Mouse (Mus musculus): ENCODE results near the gene Tshz2. TPM values are rescaled to one million over a fixed set of nuclear protein-coding genes. Genes with fewer than 3 reads are reported as not detected.

Gene Tshz2
- polyA plus RNA-seq, 1 experiment from 2014 or later: 9.0 TPM

DNA sequence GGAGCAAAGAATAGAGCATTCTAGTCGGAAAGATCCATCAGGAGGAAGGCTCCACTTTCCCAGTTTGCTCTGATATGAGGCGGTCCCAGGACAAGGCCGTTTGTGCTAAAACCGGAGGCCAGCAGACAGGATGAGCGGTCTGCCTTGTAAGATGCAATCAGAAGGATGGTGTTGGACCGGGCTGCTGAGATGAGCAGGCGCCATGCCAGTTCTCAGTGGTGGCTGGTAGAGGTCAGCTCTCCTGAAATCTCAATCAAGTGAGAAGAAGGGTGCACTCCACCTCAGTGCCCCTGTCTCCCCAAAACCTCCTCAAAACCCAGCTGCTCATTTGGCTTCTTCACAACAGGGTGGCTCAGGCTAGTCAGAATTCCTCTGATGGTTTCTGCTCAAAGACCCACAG lies 358.2 kb downstream of the Tshz2 start:
- H3K36me3 ChIP-seq: no peaks in the 10 kb centered on the region
- no peak overlapping the region for H3K4me3 ChIP-seq
- H3K4me1 ChIP-seq: peaks cover 5% of the 10 kb centered on the region
- no peaks in the 10 kb centered on the region for H3K9me3 ChIP-seq
- H3K4me2 ChIP-seq (replicated peaks): no peak overlapping the region
- no peaks in the 10 kb centered on the region for H3K27me3 ChIP-seq
- no peak overlapping the region for H3K27ac ChIP-seq (replicated peaks)
- 93% methylated on average over 7 of the region's 7 CpGs for WGBS
- ATAC-seq (replicated peaks): no peak
- no peak overlapping the region for H3K9ac ChIP-seq (replicated peaks)

DNA sequence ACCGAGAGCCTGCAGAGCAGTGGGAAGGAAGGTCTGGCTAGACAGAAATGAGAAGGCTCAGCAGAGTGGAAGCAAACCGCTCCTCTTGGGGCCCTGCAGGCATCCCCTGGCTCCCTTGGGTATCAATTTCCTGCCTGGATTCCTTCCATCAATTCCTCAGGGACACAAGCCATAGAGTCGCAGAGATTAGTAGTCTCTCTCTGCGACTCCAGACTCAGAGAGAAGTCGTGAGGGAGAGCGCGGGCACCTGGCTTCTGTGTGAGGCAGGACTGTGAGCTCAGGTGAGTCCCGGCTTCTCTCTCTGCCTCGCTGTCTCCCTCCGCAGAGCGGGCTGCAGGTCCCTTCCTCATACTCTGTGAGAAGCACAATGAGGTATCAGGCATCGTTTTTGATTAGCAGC lies 363.2 kb downstream of the Tshz2 start:
- no peak for ATAC-seq (replicated peaks)
- H3K27ac ChIP-seq (replicated peaks): no peak overlapping the region
- 35% methylated on average over 12 of the region's 12 CpGs for WGBS
- H3K4me1 ChIP-seq: peaks cover 40% of the 10 kb centered on the region
- 0 out of 2 replicates have a peak overlapping the region, but pooled peaks have one; percentile 8 for H3K9ac ChIP-seq (replicated peaks)
- H3K9me3 ChIP-seq: no peaks in the 10 kb centered on the region
- H3K4me2 ChIP-seq (replicated peaks): no peak overlapping the region
- H3K36me3 ChIP-seq: no peaks in the 10 kb centered on the region
- no peak overlapping the region for H3K4me3 ChIP-seq
- H3K27me3 ChIP-seq: no peaks in the 10 kb centered on the region

DNA sequence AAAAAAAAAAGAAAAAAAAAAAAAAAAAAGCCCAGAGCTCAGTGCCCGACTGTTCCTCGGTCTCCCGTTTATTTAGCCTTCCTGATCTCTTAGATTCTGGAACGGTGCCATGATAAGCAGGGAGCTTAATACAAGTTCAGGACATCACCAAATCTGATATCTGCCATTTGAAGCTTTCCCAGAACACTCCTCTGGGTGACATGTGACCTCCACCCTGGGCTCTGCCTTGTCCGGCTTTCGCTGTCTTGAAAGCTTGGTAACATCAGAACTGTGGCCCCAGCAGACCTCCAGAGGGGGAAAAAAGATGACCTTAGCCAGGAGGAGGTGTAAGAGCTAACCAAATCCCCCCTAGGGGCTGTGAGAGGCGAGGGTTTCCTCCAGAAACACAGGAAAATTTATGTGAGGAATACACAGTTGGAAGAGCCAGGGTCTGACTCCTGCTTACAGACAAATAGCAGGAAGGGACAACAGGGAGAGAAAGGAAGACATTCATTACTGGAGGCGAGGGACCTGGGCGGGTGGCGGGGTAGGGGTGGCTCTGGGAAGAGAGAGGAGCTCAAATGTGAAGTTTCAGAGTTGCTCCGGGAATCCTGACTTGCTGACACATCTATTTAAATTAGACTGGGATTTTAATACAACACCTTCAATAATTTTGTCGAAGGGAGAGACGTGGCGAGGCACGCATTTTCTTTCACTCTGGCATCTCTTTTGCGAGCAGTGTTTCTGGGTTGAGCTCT lies 363.9 kb downstream of the Tshz2 start:
- 46% methylated on average over 16 of the region's 16 CpGs for WGBS
- no peak for ATAC-seq (replicated peaks)
- H3K27ac ChIP-seq (replicated peaks): no peak overlapping the region

DNA sequence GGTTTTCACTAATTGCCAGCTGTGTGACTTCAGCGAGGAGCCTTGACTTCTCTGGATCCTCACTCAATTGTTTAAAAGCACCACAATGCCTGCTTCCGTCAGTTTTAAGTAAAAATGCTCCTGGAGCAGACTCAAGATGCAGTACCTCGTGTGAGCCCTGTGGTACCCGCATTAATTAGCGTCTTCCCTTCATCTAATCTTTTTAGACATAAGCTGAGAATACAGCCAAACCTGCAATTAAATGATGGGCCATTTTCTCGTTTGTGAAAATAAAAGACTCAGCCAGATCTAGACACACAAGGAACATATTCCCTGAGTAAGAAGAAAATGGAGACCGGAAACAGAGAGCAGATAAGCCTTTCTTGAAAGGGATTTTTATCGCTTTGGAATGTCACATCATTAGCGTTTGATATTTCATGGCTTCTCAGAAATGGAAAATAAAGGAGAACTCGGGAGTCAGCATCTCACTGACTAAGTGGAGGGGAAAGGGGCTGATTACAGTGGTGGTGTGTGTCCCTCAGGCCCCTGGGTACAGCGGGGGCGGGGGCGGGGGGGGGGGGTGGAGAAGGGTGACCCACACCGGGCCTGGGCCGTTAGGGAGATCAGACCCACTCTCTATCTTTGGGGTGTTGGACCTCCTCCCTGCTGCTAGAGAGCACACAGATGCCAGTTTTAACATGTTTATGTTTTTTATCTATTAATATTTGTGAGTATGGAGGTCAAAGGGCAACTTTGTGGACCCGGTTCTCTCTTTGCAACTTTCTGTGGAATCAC lies 364.6 kb downstream of the Tshz2 start:
- no peak overlapping the region for H3K4me2 ChIP-seq (replicated peaks)
- H3K27ac ChIP-seq (replicated peaks): no peak overlapping the region
- peaks cover 40% of the 10 kb centered on the region for H3K4me1 ChIP-seq
- H3K9ac ChIP-seq (replicated peaks): no peak overlapping the region
- no peaks in the 10 kb centered on the region for H3K27me3 ChIP-seq
- no peak for ATAC-seq (replicated peaks)
- 38% methylated on average over 16 of the region's 16 CpGs for WGBS
- no peak overlapping the region for H3K4me3 ChIP-seq
- no peaks in the 10 kb centered on the region for H3K9me3 ChIP-seq
- H3K36me3 ChIP-seq: no peaks in the 10 kb centered on the region

More for the DNA sequence above, 363.9 kb downstream of the Tshz2 start:
- Histone ChIP-seq H3K4me3 (no peak overlapping the region), H3K9me3 (no peaks in the 10 kb centered on the region), H3K36me3 (no peaks in the 10 kb centered on the region), H3K4me1 (peaks cover 40% of the 10 kb centered on the region), H3K4me2 (replicated peaks) (no peak overlapping the region), H3K9ac (replicated peaks) (no peak overlapping the region), H3K27me3 (no peaks in the 10 kb centered on the region)

DNA sequence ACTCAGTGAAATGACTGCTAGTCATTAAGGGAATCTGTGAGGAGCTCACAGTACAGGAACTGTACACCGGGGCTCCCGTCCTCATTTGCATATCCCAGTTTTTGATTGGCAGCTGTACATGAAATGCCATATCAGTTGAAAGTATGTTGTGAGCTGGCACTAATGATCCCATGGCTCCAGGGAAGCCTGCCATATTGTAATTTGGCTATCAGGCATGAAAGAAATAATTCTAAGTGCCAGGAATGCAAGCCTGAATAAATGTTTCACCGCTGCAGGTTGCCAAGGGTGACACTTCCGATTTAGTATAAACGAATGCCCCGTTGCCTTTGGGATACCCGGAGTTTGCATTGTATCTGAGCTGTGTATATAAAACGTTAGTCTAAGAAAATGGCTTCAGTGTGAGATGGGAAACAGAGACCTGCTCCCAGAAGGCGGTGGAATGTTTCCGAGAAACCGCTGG lies 366.1 kb downstream of the Tshz2 start:
- Histone ChIP-seq H3K4me3 (no peak overlapping the region), H3K27ac (replicated peaks) (peak overlapping the region; percentile 63; the same call in 1 of the 2 replicates), H3K4me1 (peaks cover 50% of the 10 kb centered on the region), H3K4me2 (replicated peaks) (peak overlapping the region; percentile 22), H3K9ac (replicated peaks) (no peak overlapping the region), H3K27me3 (no peaks in the 10 kb centered on the region), H3K9me3 (no peaks in the 10 kb centered on the region), H3K36me3 (no peaks in the 10 kb centered on the region)
- peak; percentile 76 for ATAC-seq (replicated peaks)
- 4% methylated on average over 11 of the region's 11 CpGs for WGBS

DNA sequence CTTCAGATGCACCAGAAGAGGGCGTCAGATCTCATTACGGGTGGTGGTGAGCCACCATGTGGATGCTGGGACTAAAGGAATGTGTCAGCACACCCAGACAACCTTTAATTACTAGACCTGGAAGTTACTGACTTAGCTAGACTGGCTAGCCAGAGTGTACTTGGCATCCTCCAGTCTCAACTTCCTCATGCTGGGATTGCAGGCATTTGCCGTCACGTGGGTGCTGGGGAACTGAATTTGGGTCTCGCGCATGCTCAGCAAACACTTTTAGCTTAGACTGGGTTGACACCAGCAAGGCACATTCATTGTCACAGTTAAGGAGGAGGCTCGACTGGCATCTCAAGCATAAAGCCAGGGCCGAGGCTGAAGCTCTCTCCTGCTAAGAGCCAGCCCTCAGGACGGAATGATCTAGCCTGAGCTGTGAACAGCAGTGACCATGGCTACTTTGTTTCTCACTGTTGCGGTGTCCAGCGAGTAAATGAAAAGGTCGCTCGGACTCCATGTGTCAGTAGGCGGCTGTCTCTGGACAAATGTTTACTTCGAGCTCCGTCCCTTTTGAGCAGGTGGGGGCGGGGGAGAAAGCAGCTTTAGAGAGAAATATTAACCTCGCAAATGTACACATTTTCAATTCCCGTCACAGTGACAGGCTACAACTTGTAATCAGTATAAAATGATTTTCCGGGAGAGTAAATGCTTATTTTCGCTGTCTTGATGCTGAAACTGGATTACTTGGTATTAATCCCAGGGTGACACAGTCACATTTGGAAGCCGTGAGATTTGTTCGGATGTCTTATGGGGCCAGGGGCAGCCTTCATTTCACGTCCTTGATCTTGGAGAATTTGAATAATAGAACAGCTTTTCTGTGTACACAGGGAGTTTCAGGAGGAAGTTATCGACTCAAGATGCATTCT lies 370.0 kb downstream of the Tshz2 start:
- WGBS: 52% methylated on average over 25 of the region's 25 CpGs
- peaks cover 27% of the 10 kb centered on the region for H3K4me1 ChIP-seq
- no peaks in the 10 kb centered on the region for H3K9me3 ChIP-seq
- no peaks in the 10 kb centered on the region for H3K36me3 ChIP-seq
- H3K27ac ChIP-seq (replicated peaks): no peak overlapping the region
- no peak overlapping the region for H3K4me3 ChIP-seq
- no peak overlapping the region for H3K4me2 ChIP-seq (replicated peaks)
- no peak for ATAC-seq (replicated peaks)
- no peak overlapping the region for H3K9ac ChIP-seq (replicated peaks)
- no peaks in the 10 kb centered on the region for H3K27me3 ChIP-seq

DNA sequence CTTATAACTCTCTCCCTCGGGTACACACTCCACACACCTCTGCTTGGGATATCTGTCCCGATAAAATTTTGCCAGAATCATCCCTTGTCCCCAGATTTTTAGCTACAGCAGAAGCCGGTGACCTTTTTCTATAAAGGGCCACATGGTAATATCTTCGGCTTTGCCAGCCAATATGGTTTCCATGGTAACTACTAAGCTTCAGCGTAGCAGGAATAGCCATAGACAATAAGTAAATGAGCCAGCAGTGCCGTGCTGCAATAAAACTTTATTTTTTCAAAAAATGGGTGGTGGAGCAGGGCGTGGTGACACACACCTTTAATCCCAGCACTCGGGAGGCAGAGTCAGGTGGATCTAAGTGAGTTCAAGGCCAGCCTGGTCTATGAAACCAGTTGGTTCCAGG lies 370.9 kb downstream of the Tshz2 start:
- no peak overlapping the region for H3K27ac ChIP-seq (replicated peaks)
- no peak overlapping the region for H3K9ac ChIP-seq (replicated peaks)
- no peak for ATAC-seq (replicated peaks)

DNA sequence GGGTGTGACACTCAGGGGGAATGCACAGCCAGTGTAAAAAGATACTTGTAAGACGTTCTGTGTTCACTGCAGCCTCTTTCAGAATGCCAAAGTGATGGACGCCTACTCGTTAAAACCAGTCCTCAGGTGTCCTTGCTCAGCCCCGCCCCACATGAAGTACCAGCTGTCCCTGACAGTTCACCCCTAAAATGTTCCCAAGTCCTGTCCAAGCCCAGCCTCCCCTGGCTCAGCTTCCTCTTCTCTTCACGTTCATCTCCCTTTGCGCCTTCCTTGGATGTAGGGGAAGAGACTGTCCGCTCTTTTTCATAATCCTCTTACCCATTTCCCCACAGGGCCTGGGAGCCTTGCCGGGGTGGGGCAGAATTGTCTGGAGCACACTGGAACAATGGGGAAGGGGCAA lies 374.0 kb downstream of the Tshz2 start:
- no peaks in the 10 kb centered on the region for H3K9me3 ChIP-seq
- H3K4me1 ChIP-seq: peaks cover 19% of the 10 kb centered on the region
- H3K4me3 ChIP-seq: no peak overlapping the region
- WGBS: 67% methylated on average over 8 of the region's 8 CpGs
- no peaks in the 10 kb centered on the region for H3K27me3 ChIP-seq
- no peak overlapping the region for H3K9ac ChIP-seq (replicated peaks)
- no peak overlapping the region for H3K4me2 ChIP-seq (replicated peaks)
- no peak for ATAC-seq (replicated peaks)
- H3K27ac ChIP-seq (replicated peaks): no peak overlapping the region
- no peaks in the 10 kb centered on the region for H3K36me3 ChIP-seq

More for the DNA sequence above, 370.9 kb downstream of the Tshz2 start:
- Histone ChIP-seq H3K4me1 (peaks cover 19% of the 10 kb centered on the region), H3K9me3 (no peaks in the 10 kb centered on the region), H3K36me3 (no peaks in the 10 kb centered on the region), H3K4me2 (replicated peaks) (no peak overlapping the region), H3K4me3 (no peak overlapping the region), H3K27me3 (no peaks in the 10 kb centered on the region)
- WGBS: 52% methylated on average over 8 of the region's 8 CpGs

DNA sequence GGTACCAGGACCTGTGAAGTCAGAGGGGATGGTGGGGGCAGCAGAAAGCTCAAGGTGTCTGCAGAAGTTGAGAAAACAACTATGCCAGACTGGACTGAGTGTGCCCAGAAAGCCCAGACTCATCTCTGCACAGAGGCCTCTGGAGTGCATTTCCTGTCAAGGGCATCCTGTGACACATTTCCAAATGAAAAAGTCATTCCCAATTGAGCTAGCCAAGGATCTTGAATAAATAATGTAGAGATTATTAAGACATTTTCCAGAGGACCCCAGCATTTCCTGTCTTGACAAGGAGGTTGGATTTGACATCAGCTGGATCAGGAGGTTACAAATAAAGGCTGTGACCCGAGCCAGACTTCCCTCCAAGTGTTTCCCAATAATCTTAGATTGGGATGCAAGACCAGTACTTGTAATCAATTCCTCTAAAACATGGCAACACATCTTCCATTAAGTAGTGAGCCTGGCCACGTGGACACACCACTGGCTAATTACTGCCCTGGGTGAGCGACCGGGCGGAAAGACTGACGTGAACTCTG lies 374.7 kb downstream of the Tshz2 start:
- Histone ChIP-seq H3K27ac (replicated peaks) (no peak overlapping the region), H3K9me3 (no peaks in the 10 kb centered on the region), H3K4me1 (peaks cover 25% of the 10 kb centered on the region), H3K27me3 (no peaks in the 10 kb centered on the region), H3K4me3 (no peak overlapping the region), H3K36me3 (no peaks in the 10 kb centered on the region), H3K4me2 (replicated peaks) (no peak overlapping the region), H3K9ac (replicated peaks) (no peak overlapping the region)
- WGBS: 76% methylated on average over 6 of the region's 6 CpGs
- ATAC-seq (replicated peaks): no peak

DNA sequence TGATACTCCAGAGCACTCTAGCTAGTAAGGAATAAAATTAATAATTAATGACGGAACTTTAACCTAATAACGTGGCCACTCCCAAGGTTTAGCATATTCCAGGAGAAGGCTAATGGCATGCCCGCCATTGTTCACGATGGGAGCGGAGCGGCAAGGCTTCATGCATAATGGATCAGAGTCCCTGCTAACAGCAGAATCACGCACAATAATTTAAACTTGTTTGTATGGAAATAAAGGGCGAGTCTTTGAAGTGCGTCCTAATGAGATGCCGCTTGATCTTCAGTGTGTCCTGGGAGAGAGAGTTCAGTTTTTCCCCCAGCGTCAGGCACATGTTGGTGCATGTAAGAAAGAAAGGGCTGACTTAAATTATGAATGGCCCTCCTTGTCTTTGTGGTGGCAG lies 376.9 kb downstream of the Tshz2 start:
- H3K4me1 ChIP-seq: peaks cover 15% of the 10 kb centered on the region
- H3K36me3 ChIP-seq: no peaks in the 10 kb centered on the region
- no peak overlapping the region for H3K27ac ChIP-seq (replicated peaks)
- H3K27me3 ChIP-seq: no peaks in the 10 kb centered on the region
- 10% methylated on average over 11 of the region's 11 CpGs for WGBS
- H3K4me3 ChIP-seq: no peak overlapping the region
- H3K9me3 ChIP-seq: no peaks in the 10 kb centered on the region
- no peak overlapping the region for H3K9ac ChIP-seq (replicated peaks)
- ATAC-seq (replicated peaks): peak; percentile 23; the same call in 1 of the 2 replicates
- peak overlapping the region; percentile 12; the same call in 1 of the 2 replicates for H3K4me2 ChIP-seq (replicated peaks)

DNA sequence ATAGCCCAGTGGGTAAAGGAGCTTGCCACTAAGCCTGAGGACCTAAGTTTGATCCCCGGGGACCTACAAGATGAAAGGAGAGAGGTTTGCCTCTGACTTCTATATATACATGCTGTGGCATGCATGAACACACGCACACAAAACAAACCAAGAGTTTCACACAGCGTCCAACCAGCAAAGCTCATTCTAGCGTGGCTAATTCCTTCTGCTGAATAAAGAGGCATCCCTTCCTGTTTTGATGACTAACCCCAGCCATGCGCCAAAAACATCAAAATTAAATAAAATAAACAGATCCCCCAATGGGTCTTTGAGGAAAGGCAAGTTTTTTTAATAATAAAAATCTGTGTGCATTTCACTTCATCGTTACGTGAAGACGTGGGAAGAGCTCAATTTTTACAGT lies 379.0 kb downstream of the Tshz2 start:
- H3K4me2 ChIP-seq (replicated peaks): no peak overlapping the region
- H3K36me3 ChIP-seq: no peaks in the 10 kb centered on the region
- no peak overlapping the region for H3K9ac ChIP-seq (replicated peaks)
- H3K27ac ChIP-seq (replicated peaks): no peak overlapping the region
- WGBS: 23% methylated on average over 8 of the region's 8 CpGs
- no peaks in the 10 kb centered on the region for H3K27me3 ChIP-seq
- H3K4me1 ChIP-seq: peaks cover 15% of the 10 kb centered on the region
- no peaks in the 10 kb centered on the region for H3K9me3 ChIP-seq
- no peak for ATAC-seq (replicated peaks)
- no peak overlapping the region for H3K4me3 ChIP-seq

All from forebrain, embryonic 15.5 days (tissue).